Mouse (Mus musculus): ENCODE data around the gene Gm10229. TPM values are rescaled to one million over a fixed set of nuclear protein-coding genes. Genes with fewer than 3 reads are reported as not detected.
"Not testable (repeated sequence)": the region's sequence is repeated elsewhere in the genome, so short reads cannot be mapped to it uniquely, and the experiment has no call there.

Gm10229 gene
- not detected in 2 replicates for total RNA-seq (2014; fragmentation: Nextera tagmentation)
- not detected in 2 replicates for total RNA-seq (2017)

GRCm38 (mm10) chr16:89014984-89015383 is at the start of gene Gm10229:
Gene Gm10229, plus strand, starts transcription at chr16:89015284.
- not testable (repeated sequence) for ATAC-seq (replicated peaks; ENCODE audit: poor library complexity, severe bottlenecking)

GRCm38 (mm10) chr16:89010659-89011058 is 4.4 kb upstream of the Gm10229 start, which contains the start of gene Krtap22-2:
Gene Krtap22-2, minus strand, starts transcription at chr16:89010759.
- ATAC-seq (replicated peaks; ENCODE audit: poor library complexity, severe bottlenecking): no peak

- no peak for ATAC-seq (replicated peaks; ENCODE audit: poor library complexity, severe bottlenecking)
Measured at GRCm38 (mm10) chr16:89013973-89014372, 1.1 kb upstream of the Gm10229 start.

- not testable (repeated sequence) for ATAC-seq (replicated peaks; ENCODE audit: poor library complexity, severe bottlenecking)
Measured at GRCm38 (mm10) chr16:89031399-89031798, 16.3 kb downstream of the Gm10229 start, which contains the start of gene Krtap6-1. Gene Krtap6-1, plus strand, starts transcription at chr16:89031699.

- ATAC-seq (replicated peaks; ENCODE audit: poor library complexity, severe bottlenecking): not testable (repeated sequence)
Measured at GRCm38 (mm10) chr16:89041372-89041771, 26.3 kb downstream of the Gm10229 start, which contains the start of gene Gm10228. Gene Gm10228, minus strand, starts transcription at chr16:89041472.

- ATAC-seq (replicated peaks; ENCODE audit: poor library complexity, severe bottlenecking): no peak
Measured at GRCm38 (mm10) chr16:89047783-89048182, 32.7 kb downstream of the Gm10229 start, which contains the start of gene Krtap6-5. Gene Krtap6-5, minus strand, starts transcription at chr16:89047883.

- not testable (repeated sequence) for ATAC-seq (replicated peaks; ENCODE audit: poor library complexity, severe bottlenecking)
Measured at GRCm38 (mm10) chr16:89063902-89064301, 48.8 kb downstream of the Gm10229 start, which contains the start of gene 1110025L11Rik. Gene 1110025L11Rik, minus strand, starts transcription at chr16:89064002.

Other genes with a start within 250 kb of the Gm10229 start
- gene 2310057N15Rik, start 241.1 kb upstream of the Gm10229 start, total RNA-seq (2014; fragmentation: Nextera tagmentation): not detected in 2 replicates
- not detected in 2 replicates for gene 2310057N15Rik, start 241.1 kb upstream of the Gm10229 start, total RNA-seq (2017)
- gene Gm5965, start 237.4 kb upstream of the Gm10229 start, total RNA-seq (2014; fragmentation: Nextera tagmentation): not detected in 2 replicates
- gene Gm5965, start 237.4 kb upstream of the Gm10229 start, total RNA-seq (2017): not detected in 2 replicates
- gene Gm20741, start 203.1 kb upstream of the Gm10229 start, total RNA-seq (2014; fragmentation: Nextera tagmentation): not detected in 2 replicates
- not detected in 2 replicates for gene Gm20741, start 203.1 kb upstream of the Gm10229 start, total RNA-seq (2017)
- gene Krtap15, start 195.1 kb upstream of the Gm10229 start, total RNA-seq (2014; fragmentation: Nextera tagmentation): not detected in 2 replicates
- gene Krtap15, start 195.1 kb upstream of the Gm10229 start, total RNA-seq (2017): not detected in 2 replicates
- gene Krtap14, start 189.1 kb upstream of the Gm10229 start, total RNA-seq (2014; fragmentation: Nextera tagmentation): not detected in 2 replicates
- gene Krtap14, start 189.1 kb upstream of the Gm10229 start, total RNA-seq (2017): not detected in 2 replicates
- not detected in 2 replicates for gene Krtap19-1, start 145.9 kb upstream of the Gm10229 start, total RNA-seq (2014; fragmentation: Nextera tagmentation)
- not detected in 2 replicates for gene Krtap19-1, start 145.9 kb upstream of the Gm10229 start, total RNA-seq (2017)
- not detected in 2 replicates for gene Krtap19-2, start 141.0 kb upstream of the Gm10229 start, total RNA-seq (2014; fragmentation: Nextera tagmentation)
- gene Krtap19-2, start 141.0 kb upstream of the Gm10229 start, total RNA-seq (2017): not detected in 2 replicates
- not detected in 2 replicates for gene Krtap19-3, start 137.2 kb upstream of the Gm10229 start, total RNA-seq (2014; fragmentation: Nextera tagmentation)
- not detected in 2 replicates for gene Krtap19-3, start 137.2 kb upstream of the Gm10229 start, total RNA-seq (2017)
- gene Krtap19-4, start 130.2 kb upstream of the Gm10229 start, total RNA-seq (2014; fragmentation: Nextera tagmentation): not detected in 2 replicates
- gene Krtap19-4, start 130.2 kb upstream of the Gm10229 start, total RNA-seq (2017): not detected in 2 replicates
- not detected in 2 replicates for gene Krtap19-5, start 118.8 kb upstream of the Gm10229 start, total RNA-seq (2014; fragmentation: Nextera tagmentation)
- gene Krtap19-5, start 118.8 kb upstream of the Gm10229 start, total RNA-seq (2017): not detected in 2 replicates
- gene Krtap19-9b, start 83.0 kb upstream of the Gm10229 start, total RNA-seq (2014; fragmentation: Nextera tagmentation): not detected in 2 replicates
- not detected in 2 replicates for gene Krtap19-9b, start 83.0 kb upstream of the Gm10229 start, total RNA-seq (2017)
- not detected in 2 replicates for gene Krtap16-3, start 52.4 kb upstream of the Gm10229 start, total RNA-seq (2014; fragmentation: Nextera tagmentation)
- not detected in 2 replicates for gene Krtap16-3, start 52.4 kb upstream of the Gm10229 start, total RNA-seq (2017)
- gene Krtap22-2, start 4.5 kb upstream of the Gm10229 start, total RNA-seq (2014; fragmentation: Nextera tagmentation): not detected in 2 replicates
- gene Krtap22-2, start 4.5 kb upstream of the Gm10229 start, total RNA-seq (2017): not detected in 2 replicates
- gene Krtap6-1, start 16.4 kb downstream of the Gm10229 start, total RNA-seq (2014; fragmentation: Nextera tagmentation): not detected in 2 replicates
- not detected in 2 replicates for gene Krtap6-1, start 16.4 kb downstream of the Gm10229 start, total RNA-seq (2017)
- not detected in 2 replicates for gene Gm10228, start 26.2 kb downstream of the Gm10229 start, total RNA-seq (2014; fragmentation: Nextera tagmentation)
- not detected in 2 replicates for gene Gm10228, start 26.2 kb downstream of the Gm10229 start, total RNA-seq (2017)
- gene Krtap6-5, start 32.6 kb downstream of the Gm10229 start, total RNA-seq (2014; fragmentation: Nextera tagmentation): not detected in 2 replicates
- not detected in 2 replicates for gene Krtap6-5, start 32.6 kb downstream of the Gm10229 start, total RNA-seq (2017)
- gene 1110025L11Rik, start 48.7 kb downstream of the Gm10229 start, total RNA-seq (2014; fragmentation: Nextera tagmentation): not detected in 2 replicates
- gene 1110025L11Rik, start 48.7 kb downstream of the Gm10229 start, total RNA-seq (2017): not detected in 2 replicates
- gene Krtap6-3, start 68.7 kb downstream of the Gm10229 start, total RNA-seq (2014; fragmentation: Nextera tagmentation): not detected in 2 replicates
- not detected in 2 replicates for gene Krtap6-3, start 68.7 kb downstream of the Gm10229 start, total RNA-seq (2017)
- gene Gm6358, start 125.6 kb downstream of the Gm10229 start, total RNA-seq (2014; fragmentation: Nextera tagmentation): not detected in 2 replicates
- not detected in 2 replicates for gene Gm6358, start 125.6 kb downstream of the Gm10229 start, total RNA-seq (2017)
- gene Gm10061, start 135.8 kb downstream of the Gm10229 start, total RNA-seq (2014; fragmentation: Nextera tagmentation): not detected in 2 replicates
- not detected in 2 replicates for gene Gm10061, start 135.8 kb downstream of the Gm10229 start, total RNA-seq (2017)
- not detected in 2 replicates for gene Gm9789, start 142.7 kb downstream of the Gm10229 start, total RNA-seq (2014; fragmentation: Nextera tagmentation)
- gene Gm9789, start 142.7 kb downstream of the Gm10229 start, total RNA-seq (2017): not detected in 2 replicates
- gene Gm7735, start 154.2 kb downstream of the Gm10229 start, total RNA-seq (2014; fragmentation: Nextera tagmentation): not detected in 2 replicates
- not detected in 2 replicates for gene Gm7735, start 154.2 kb downstream of the Gm10229 start, total RNA-seq (2017)
- not detected in 2 replicates for gene 1110057P08Rik, start 159.5 kb downstream of the Gm10229 start, total RNA-seq (2014; fragmentation: Nextera tagmentation)
- not detected in 2 replicates for gene 1110057P08Rik, start 159.5 kb downstream of the Gm10229 start, total RNA-seq (2017)
- not detected in 2 replicates for gene Krtap20-2, start 190.6 kb downstream of the Gm10229 start, total RNA-seq (2014; fragmentation: Nextera tagmentation)
- not detected in 2 replicates for gene Krtap20-2, start 190.6 kb downstream of the Gm10229 start, total RNA-seq (2017)